8 mouse cellular contexts compared by ENCODE assay signal in the genomic region with DNA sequence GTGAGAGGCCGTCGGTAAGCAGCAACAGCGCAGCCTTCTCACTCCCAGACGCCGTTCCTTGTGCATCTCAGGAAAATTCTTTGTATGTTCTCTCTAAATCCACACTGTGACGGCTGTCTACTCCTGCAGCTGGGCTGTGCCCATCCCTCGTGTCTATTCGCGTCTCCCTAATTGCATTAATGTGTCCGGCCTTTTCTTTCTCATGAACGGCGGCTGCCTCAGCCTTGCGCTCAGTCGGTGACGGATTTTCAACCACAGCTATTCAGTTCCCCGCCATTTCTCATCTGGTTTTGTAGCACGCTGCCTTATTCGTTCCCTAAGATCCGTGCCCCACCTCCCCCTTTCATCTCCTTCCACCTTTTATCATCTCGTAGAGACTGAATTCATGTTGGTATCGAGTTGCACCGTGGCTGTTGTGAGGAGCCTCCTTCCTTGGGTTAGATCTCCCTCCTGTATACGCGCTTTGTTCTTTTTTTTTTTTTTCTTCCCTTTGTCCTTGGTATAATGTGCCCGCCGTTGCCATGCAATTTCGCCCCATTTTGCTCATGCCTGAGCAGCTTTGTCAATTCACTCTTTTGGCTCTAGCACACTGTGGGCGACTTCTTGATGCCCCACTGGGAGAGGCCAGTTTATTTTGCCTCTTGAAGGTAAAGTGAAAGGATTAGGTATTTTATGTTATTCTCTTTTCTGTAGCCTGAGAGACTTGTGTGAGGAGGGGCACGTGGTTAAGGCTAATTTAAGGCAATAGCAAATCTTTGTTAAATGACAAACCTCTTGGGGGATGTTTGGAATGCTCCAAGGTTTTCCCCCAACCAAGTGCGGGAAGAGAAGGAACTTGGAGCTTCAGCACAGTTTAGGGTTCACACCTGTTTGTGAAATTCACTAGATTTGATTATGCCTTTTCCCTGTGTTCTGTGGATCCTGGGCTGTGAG. TPM values are rescaled to one million over a fixed set of nuclear protein-coding genes. Genes with fewer than 3 reads are reported as not detected.
DNase-seq lines count a peak whose midpoint lies in the region; ATAC-seq and TF ChIP-seq lines count a peak whose summit lies in the region.

No protein-coding gene starts in this region.

- peak overlapping the region; percentile 51 for H3K4me2 ChIP-seq in limb, embryonic 14.5 days (replicated peaks; ENCODE audit: low read depth, low read length, severe bottlenecking)
- peak overlapping the region; percentile 49 for H3K4me2 ChIP-seq in stomach, embryonic 16.5 days (ENCODE audit: low read depth, low read length)

- peak overlapping the region; percentile 30 for H3K4me3 ChIP-seq in limb, embryonic 14.5 days (replicated peaks; ENCODE audit: low read length)
- H3K4me3 ChIP-seq in stomach, embryonic 16.5 days (replicated peaks; ENCODE audit: low read length), result peak overlapping the region; percentile 27

- ATAC-seq in limb, embryonic 14.5 days (ENCODE audit: low FRiP score, low read depth), result peak; percentile 47; the same call in 1 of the 2 replicates
- ATAC-seq in stomach, embryonic 16.5 days (ENCODE audit: insufficient read depth, low FRiP score), result no peak

- H3K4me1 ChIP-seq in limb, embryonic 14.5 days (ENCODE audit: control insufficient read depth, insufficient read depth, low read length), result peaks cover 11% of the 10 kb centered on the region; the same call in 1 of the 2 replicates
- no peaks in the 10 kb centered on the region for H3K4me1 ChIP-seq in stomach, embryonic 16.5 days (ENCODE audit: control insufficient read depth, insufficient read depth, low read length)

- no peaks in the 10 kb centered on the region; the same call in 1 of the 2 replicates for H3K36me3 ChIP-seq in limb, embryonic 14.5 days (ENCODE audit: control insufficient read depth, insufficient read depth, low read length)
- no peaks in the 10 kb centered on the region for H3K36me3 ChIP-seq in stomach, embryonic 16.5 days (ENCODE audit: control insufficient read depth, insufficient read depth, low read length)

- DNase-seq in cerebellum, postnatal 10 days, result peak; percentile 32 to 58
- no peak for DNase-seq in cerebellum, adult 8-10 months
- DNase-seq in right cerebral cortex, postnatal 4 days, result peak; percentile 47
- no peak for DNase-seq in right cerebral cortex, postnatal 36 days (ENCODE audit: low spot score in 2 of 2)
- peak; percentile 42 for DNase-seq in limb, embryonic 14.5 days (ENCODE audit: low spot score)
- DNase-seq in layer of hippocampus, adult 9-11 months, result no peak
- DNase-seq in adrenal gland, postnatal 14 days, result no peak

- H3K9me3 ChIP-seq in limb, embryonic 14.5 days (ENCODE audit: control insufficient read depth, low read length), result no peaks in the 10 kb centered on the region
- no peaks in the 10 kb centered on the region for H3K9me3 ChIP-seq in stomach, embryonic 16.5 days (replicated peaks; ENCODE audit: control insufficient read depth, low read length)

- peak overlapping the region; percentile 53 for H3K9ac ChIP-seq in limb, embryonic 14.5 days (ENCODE audit: low read depth, low read length, severe bottlenecking)
- H3K9ac ChIP-seq in stomach, embryonic 16.5 days (ENCODE audit: low read length), result peak overlapping the region; percentile 59

- WGBS in limb, embryonic 14.5 days, result 5% methylated on average over 30 of the region's 30 CpGs
- 12% methylated on average over 30 of the region's 30 CpGs for WGBS in stomach, embryonic 16.5 days

- peak; percentile 45; the same call in 1 of the 2 replicates for TF ChIP-seq POLR2A in limb, embryonic 14.5 days (IDR thresholded peaks at IDR 0.05; ENCODE audit: borderline replicate concordance, extremely low read depth, insufficient read depth, insufficient read length)

- H3K27ac ChIP-seq in limb, embryonic 14.5 days (replicated peaks; ENCODE audit: low read depth, low read length), result peak overlapping the region; percentile 62
- H3K27ac ChIP-seq in stomach, embryonic 16.5 days (ENCODE audit: low read length), result peak overlapping the region; percentile 9; the same call in 1 of the 2 replicates

- no peaks in the 10 kb centered on the region for H3K27me3 ChIP-seq in limb, embryonic 14.5 days (ENCODE audit: control insufficient read depth, insufficient read depth, low read length)
- H3K27me3 ChIP-seq in stomach, embryonic 16.5 days (ENCODE audit: control insufficient read depth, insufficient read depth, low read length), result no peaks in the 10 kb centered on the region

RNA-seq across cellular contexts. Expression of a gene that starts 21.5 kb away (rescaled TPM):
- 4.5 and 4.7 TPM in 2 replicates for polyA plus RNA-seq in limb, embryonic 14.5 days (2012; rRNA removed)
- 3.6 and 4.2 TPM in 2 replicates for polyA plus RNA-seq in limb, embryonic 14.5 days (2014; fragmentation: Nextera tagmentation; extraction: Ambion mirVana)
- 0.54 and 0.69 TPM in 2 replicates for polyA plus RNA-seq in stomach, embryonic 16.5 days (2015; fragmentation: Nextera tagmentation; extraction: Ambion mirVana)
- 0.22 and 0.49 TPM in 2 replicates for total RNA-seq in adrenal gland, postnatal 14 days (2021)

RNA-seq across cellular contexts. Expression of a gene that starts 32.6 kb away (rescaled TPM):
- 57.6 and 78.1 TPM in 2 replicates for polyA plus RNA-seq in limb, embryonic 14.5 days (2012; rRNA removed)
- polyA plus RNA-seq in limb, embryonic 14.5 days (2014; fragmentation: Nextera tagmentation; extraction: Ambion mirVana), result 12.7 and 14.6 TPM in 2 replicates
- polyA plus RNA-seq in stomach, embryonic 16.5 days (2015; fragmentation: Nextera tagmentation; extraction: Ambion mirVana), result 7.2 and 7.3 TPM in 2 replicates
- 1.5 and 2.0 TPM in 2 replicates for total RNA-seq in adrenal gland, postnatal 14 days (2021)

RNA-seq across cellular contexts. Expression of a gene that starts 52.7 kb away (rescaled TPM):
- polyA plus RNA-seq in limb, embryonic 14.5 days (2012; rRNA removed), result 19.0 and 25.1 TPM in 2 replicates
- polyA plus RNA-seq in limb, embryonic 14.5 days (2014; fragmentation: Nextera tagmentation; extraction: Ambion mirVana), result 20.6 and 20.8 TPM in 2 replicates
- 19.3 and 21.6 TPM in 2 replicates for polyA plus RNA-seq in stomach, embryonic 16.5 days (2015; fragmentation: Nextera tagmentation; extraction: Ambion mirVana)
- total RNA-seq in adrenal gland, postnatal 14 days (2021), result 9.2 and 10.1 TPM in 2 replicates

RNA-seq across cellular contexts. Expression of a gene that starts 52.8 kb away (rescaled TPM):
- 173 and 200 TPM in 2 replicates for polyA plus RNA-seq in limb, embryonic 14.5 days (2012; rRNA removed)
- 138 and 155 TPM in 2 replicates for polyA plus RNA-seq in limb, embryonic 14.5 days (2014; fragmentation: Nextera tagmentation; extraction: Ambion mirVana)
- polyA plus RNA-seq in stomach, embryonic 16.5 days (2015; fragmentation: Nextera tagmentation; extraction: Ambion mirVana), result 118 and 120 TPM in 2 replicates
- total RNA-seq in adrenal gland, postnatal 14 days (2021), result 66.4 and 78.4 TPM in 2 replicates

Comparison
In these comparisons a context has a peak if more than half of its experiments do, and no peak if none do; other contexts are left out.
1. DNase-seq: peak in cerebellum, postnatal 10 days (2 of 2), right cerebral cortex, postnatal 4 days (single experiment) and limb, embryonic 14.5 days (single experiment); none in cerebellum, adult 8-10 months (single experiment), right cerebral cortex, postnatal 36 days (0 of 2), layer of hippocampus, adult 9-11 months (single experiment) and adrenal gland, postnatal 14 days (single experiment).